Mouse (Mus musculus) heart, postnatal 14 days (tissue): ENCODE data around the gene Rita1. TPM values are rescaled to one million over a fixed set of nuclear protein-coding genes. Genes with fewer than 3 reads are reported as not detected.

Source experiments
- DNase-seq, 2 experiments: peaks; one replicate each; pipeline ENCODE4 v3.0.0; 2021 to 2022
- intact Hi-C: fragments of 180-260 bp; cut with DNase I; formaldehyde crosslinking; loops from one replicate; pipeline ENCODE4 v1.15.1; 2025
- total RNA-seq, 2 experiments: library from RNA; stranded (reverse); gene quantifications; 2 replicates each; pipeline ENCODE4 v1.2.3; 2021

Rita1 gene
- total RNA-seq, 2 experiments from 2014 or later, result 15.1 to 18.3 TPM

DNA sequence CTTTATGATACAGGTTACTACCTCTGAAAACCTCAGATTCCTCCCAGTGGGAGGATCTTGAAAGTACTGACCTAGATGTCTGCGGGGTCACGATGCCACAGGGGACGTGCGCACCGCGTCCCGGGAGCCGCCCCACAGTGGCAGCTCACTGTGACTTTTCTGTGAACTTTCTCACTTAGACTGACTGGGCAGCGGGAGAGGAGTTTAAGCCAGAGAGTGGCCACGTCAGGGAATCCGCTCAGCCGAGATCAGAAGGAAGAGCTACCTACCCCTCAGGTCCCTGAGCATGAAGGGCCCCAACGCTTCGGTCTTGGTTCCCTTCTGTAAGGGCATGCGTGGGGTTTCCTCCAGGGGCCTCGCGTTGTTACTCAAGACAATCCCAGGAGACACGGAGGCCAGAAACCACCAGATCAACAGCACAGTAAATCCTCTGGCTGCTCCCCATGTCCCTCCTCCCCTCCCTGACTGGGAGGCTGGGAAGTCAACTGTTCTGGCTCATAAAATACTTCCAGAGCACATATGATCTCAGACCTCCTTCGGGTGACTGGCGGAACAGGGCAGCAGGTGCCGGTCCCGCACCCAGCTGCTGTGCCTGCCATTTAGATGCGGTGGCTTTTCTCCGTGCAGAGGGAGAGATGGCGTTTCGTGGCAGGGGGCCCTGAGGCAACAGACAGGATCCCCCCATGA, 33.0 kb downstream of the Rita1 start:
- intact Hi-C loops, result no loop called here
- peak; percentile 59 to 66 for DNase-seq

DNA sequence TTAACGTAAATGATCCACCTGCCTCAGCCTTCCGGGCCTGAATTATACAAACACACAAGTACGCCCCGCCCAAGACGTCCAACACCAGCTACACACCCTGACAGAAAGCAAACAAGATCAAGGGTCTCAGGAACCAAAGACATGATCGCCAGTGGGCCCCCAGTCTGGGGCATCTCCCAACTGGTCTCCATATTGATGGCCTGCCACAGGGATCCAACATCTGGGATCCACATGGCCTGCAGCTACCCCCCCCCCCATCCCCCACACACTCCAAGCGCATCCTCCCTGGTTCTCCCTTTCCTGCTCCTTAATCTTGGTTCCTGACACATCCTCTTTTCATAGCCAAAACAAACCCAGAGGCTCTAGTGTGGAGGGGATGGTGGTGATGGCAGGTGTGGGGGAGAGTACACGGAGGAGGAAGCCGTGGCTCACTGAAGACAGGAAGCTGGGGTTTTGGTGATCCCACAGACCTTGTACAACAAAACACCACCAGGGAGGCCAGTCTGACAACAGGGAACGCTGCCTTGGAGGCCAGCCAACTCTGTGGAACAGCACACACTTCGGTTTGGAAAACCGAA, 33.8 kb downstream of the Rita1 start:
- intact Hi-C loops, result no loop called here
- peak; percentile 75 to 80 for DNase-seq

DNA sequence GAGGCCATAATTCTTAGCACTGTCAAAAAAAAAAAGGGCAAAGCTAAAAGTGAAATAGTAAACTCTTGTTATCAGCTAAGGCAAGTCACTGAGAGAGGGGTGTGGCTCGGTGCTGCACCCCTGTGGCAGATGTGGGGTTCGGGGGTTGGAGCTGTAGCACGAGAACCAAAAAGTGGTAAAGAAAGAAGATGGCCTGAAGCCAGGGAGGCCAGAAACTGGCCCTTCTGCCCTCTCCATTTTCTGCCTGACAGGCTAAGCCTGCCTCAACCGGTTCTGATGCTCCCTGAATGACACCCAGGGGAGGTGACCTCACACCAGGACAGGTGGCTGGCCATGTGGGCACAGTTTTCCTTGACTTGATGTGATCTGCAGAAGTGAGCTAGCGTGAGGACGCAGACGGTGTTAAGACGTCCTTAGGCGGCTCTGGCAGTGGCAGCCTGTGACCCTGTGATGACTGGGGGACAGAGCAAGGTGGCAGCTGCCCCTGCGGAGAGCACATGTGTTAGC, 34.4 kb downstream of the Rita1 start:
- DNase-seq, result no peak
- intact Hi-C loops, result no loop called here

DNA sequence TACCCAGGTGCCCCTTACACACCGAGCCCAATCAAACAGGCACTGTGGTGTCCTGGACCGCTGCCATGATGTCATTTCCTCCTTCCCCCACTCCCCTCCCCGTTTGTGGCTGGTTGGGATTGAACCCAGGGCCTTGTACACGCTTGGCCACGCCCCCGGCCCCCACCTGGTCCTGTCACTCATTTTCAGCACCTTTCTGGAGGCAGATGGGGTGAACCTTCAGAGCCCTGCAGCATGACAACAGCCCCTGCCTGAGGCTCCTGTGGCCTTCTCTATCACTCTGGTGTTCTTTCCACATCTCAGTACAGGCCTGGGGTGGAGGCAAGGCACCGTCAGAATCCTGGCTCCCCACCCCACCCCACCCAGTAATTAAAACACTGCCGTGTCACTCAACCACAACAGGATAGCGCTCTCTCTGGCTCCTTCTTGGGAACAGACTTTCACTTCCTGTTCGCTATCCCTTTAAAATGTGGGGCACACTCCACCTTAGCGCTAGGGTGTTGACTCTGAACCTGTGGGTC, 35.5 kb downstream of the Rita1 start:
- intact Hi-C loops, result no loop called here
- no peak for DNase-seq

DNA sequence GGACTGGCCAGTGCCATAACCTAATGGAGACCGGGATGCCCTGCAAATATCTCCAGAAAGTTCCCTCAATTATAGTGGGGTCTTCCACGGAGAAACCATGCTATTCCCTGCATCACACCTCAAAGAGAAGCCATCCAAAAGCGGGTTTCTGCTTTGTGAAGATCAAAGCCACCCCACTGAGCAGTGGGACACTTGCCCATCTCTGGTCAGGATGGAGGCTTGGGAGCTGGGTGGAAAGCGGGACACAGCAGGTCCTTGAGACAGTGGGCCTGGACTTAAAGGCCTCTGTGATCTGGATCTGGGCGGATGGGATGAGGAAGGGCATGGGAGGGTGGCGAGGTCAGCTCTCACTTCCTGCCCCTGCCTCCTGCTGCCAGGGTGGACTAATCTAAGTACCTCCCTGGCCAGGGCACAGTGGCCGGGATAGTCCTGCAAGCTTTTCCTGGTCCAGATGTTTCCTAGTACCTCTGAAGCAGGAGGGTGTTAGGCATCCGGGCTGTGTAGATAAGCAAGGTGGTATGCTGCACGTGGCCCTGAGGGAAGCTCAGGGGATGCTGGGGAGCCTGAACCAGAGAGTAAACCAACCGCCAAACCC, 37.8 kb downstream of the Rita1 start:
- intact Hi-C loops, result no loop called here
- DNase-seq, result no peak

DNA sequence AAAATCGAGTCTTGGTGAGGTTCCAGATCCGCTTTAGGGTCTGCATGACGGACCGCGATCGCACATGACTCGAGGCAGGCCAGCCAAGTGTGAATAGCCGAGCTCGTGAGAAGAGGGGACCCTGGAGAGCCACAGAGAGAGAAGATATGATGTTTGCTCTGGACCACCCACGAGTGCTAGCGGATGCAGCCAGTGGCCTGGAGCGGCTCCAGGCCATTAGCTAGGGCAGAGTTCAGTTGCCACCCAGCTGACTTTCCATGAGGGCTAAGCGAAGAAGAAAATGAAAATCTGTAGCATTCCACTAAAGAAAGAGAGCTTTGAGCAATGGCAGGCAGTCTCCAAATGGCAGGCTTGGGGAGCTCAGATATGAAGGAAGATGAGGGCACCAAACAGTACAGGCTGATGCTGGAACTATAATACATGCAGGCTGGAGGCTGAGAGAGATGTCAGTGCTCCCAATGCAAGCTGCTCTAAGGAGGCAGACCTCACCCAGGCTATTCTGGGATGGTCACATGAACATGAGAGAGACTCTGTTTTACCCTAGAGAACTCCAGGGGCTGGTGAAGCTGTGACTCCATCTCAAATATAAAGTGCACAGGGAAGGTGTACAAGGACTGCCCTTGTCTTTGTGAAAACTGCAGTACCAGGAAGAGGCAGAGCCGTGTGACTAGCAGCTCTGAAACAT, 41.2 kb downstream of the Rita1 start:
- intact Hi-C loops, result loop anchor here (2.0 kb wide), 1 partner anchor 16 kb away; no protein-coding TSS in a partner anchor
- DNase-seq, result no peak

DNA sequence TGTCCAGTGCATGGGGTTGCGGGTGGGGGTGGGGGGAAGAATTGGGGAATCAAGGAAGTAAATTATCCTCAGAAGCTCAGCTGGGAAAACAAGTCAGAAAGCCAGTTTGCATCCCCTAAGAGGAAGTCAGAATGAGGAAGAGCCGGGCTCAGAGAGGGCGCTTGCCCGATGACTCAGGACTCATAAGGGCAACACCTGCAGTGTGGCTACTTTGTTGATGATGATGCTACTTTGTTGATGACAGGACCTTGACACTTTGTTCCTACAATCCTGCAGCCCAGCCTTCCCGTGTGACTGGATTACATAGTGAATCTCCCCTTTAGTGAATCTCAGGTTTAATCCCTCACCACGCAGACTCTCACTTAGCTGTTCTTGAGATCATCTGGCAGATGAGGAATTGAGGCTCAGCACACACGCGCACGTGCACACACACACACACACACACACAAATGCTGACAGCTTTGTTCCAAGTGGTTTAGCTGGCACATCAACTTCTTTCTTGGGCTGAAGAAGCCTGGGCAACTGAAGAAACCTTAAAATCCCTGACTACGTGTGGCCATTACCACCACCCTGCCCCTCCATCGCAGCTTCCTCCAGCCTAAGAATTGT, 42.0 kb downstream of the Rita1 start:
- intact Hi-C loops, result loop anchor here (2.0 kb wide), 1 partner anchor 16 kb away; no protein-coding TSS in a partner anchor
- no peak for DNase-seq

DNA sequence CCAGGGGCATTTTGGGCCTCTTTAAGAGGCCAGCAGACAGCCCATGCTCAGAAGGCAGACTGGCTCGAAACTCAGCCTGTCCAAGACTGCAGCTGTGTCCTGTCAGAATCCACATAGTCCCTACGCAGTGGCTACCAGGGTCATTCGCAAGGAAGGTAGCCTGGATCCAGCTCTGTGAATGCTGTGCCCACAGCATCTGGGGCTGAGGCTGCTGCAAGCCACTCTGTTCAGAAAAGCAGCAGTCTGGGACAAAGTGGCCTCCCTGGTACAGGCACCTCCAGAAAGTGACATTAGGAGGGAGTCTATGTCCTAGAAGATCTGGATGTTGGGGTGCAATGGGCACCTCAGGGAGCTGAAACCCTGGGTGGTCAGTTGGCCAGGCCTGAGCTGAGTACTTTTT, 42.6 kb downstream of the Rita1 start:
- intact Hi-C loops, result loop anchor here (2.0 kb wide), 1 partner anchor 17 kb away; no protein-coding TSS in a partner anchor
- no peak for DNase-seq

DNA sequence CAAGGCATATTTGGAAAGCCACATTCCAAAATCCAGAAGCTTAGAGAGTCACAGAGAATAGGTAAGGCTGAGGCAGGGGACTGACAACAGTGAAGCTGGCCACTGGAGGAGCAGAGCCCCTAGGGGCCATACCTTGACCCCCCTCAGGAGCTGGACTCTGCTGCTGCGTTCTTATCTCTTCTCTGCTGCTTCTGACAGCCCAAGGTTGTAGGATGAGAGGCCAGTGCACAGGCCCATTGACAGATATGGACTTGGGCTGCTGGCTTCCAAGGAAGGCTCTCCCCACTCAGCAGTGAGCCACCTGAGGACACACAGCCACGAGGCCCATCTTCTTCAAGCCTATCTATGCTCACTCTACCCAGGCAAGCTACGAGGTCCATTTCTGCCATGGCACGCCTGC, 43.4 kb downstream of the Rita1 start:
- intact Hi-C loops, result no loop called here
- no peak for DNase-seq

DNA sequence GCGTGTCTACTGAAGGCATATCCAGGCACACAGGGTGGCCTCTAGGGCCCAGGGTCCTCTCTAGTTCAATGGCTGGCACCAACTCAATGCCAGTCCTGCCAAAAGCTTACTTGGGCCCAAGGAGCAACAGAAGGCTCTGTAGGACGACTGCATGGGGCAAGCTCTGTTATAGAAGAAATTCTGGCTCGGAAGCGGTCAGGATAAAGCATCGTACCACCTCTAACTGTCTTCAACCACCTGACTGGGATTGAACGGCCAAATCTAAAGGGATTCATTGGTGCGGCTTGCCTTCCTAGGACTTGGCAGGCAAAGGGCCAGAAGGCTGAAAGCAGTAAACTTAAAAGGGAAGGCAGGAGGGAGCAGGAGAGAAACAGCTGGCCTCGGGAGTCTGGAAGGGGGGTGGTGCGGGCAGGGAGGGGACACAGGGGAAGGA, 44.0 kb downstream of the Rita1 start:
- intact Hi-C loops, result no loop called here
- no peak for DNase-seq

DNA sequence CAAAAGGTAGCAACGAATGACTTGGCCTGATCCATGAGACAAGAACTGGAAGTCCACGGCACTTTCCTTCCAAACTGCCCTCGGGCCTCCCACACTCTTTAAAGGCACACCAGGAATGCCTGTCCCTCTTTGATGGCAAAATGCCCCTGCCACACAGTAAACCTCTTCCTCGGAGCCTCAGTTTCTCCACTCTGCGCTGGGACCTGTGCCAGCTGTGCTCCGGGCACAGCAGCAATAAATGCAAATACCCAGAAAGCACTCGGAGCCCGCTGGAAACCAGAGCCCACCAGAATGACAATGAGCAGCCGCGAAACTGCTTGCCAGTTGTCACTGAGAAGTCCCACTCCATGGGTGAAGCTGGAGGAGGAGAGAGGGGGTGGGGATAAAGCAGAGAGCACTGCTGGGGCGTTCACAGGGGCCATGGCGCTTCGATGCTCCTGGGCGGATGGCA, 44.6 kb downstream of the Rita1 start:
- intact Hi-C loops, result no loop called here
- no peak for DNase-seq

DNA sequence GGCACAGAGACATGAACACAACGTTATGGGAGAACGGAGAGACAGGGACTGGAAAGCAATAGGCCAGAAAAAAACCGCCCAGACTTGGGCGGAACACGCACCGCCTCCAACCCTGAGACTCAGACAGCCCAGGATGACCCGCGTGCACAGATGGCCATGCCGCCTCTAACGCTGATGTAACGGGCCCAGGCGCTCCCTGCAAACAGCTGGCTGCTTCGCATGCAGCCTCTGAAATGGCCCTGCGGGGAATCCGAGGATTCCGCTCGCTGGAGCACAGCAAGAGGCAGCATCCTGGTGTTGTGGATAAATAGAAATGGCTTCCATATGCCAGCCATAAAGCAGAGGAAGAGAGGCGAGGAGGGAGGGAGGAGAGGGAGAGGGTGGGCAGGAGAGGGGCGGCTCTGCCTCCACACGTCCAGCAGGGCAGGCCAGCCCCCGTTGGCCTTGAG, 45.1 kb downstream of the Rita1 start:
- peak; percentile 71 to 72 for DNase-seq
- intact Hi-C loops, result no loop called here

DNA sequence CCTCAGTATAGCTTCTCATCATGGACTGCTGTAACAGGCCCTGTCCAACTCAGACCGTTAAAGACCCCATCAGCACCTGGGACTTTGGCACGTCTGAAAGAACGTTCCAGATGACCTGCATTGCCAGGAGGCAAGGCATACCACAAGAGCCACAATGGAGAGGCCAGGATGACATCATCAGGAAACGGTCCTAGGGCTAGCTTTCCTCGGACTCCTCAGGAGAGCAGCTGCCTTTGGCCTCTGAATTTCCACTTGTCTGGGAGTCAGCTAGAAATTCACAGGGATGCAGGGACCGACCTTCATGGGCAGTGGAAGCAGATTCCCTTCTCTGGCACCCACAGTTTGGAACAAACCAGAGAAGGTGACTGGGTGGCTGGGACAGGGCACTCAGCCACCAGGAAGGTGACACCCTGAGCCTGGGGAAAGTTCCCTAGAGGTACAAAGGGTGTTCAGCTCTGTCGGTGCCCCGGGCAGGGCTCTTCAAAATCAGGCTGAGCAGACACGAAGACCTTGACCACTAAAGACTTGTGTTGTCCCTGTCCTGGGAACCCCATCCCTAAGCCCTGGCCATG, 45.6 kb downstream of the Rita1 start:
- no peak for DNase-seq
- intact Hi-C loops, result no loop called here

DNA sequence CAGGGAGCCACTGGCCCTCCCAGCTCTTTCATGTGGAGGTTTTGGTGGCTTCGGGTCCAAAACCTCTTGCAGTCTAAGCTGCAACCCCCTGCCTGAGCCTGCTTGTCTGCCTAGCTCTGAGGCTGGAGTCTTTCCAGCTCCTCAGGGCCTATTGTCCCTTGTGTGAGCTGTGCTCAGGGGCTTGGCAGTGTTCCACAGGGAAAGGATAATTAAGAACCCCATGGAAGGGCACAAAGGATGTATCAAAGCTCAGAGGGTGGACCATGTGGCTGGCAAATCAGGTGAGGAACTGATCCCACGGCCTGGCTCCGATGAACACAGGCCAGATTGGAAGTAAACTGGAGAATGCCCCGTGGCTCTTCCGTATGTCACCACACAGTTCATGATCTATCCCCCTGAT, 46.3 kb downstream of the Rita1 start:
- intact Hi-C loops, result no loop called here
- DNase-seq, result peak in 1 of 2 experiments; percentile 55

DNA sequence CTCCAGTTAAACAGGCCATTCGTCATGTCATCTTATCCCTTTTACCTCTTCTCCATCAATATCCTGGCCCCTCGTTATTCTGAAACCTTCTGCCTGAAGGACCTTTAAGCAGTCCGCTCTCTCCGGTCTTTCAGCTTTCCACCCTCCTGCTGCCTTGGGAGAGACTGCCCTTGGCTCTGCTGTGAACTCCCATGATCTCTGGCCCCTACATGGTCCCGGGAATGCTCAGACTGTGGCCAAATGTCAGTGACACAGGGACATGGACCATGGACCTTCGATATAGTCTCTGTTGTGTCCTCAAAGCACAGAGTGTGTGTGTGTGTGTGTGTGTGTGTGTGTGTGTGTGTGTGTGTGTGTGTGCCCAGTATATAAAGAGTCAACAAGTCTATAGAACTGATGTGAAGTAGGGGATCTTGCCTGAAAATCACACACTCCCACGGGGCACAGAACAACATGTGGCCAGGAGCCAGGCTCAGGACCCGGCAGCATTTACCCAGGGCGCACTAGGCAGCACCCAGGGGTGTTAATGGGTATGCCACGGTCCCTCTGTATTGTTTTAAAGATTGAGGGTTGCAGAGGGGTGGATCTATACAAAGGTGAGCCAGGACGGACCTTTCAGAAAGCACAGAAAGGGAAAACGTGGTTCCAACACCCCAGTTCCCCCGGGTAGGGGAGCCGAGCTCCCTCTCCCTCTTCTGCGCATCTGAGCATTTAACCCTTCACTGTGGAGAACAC, 47.1 kb downstream of the Rita1 start:
- DNase-seq, result no peak
- intact Hi-C loops, result no loop called here

DNA sequence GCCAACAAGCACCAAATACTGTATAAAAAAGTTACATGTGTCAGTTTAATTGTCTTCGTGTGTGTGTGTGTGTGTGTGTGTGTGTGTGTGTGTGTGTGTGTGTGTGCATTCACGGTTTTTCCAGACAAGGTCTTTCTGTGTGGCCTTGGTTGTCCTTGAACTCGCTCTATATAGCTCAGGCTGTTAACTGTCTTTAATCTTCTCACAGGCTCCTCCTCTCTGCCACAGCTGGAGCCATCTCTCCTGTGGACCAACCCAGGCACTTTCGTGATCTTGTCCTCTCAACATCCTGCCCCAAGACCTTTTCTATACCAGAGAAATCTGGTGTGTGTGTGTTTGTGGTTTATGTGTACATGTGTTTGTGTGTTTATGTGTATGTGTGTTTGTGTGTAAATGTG, 48.5 kb downstream of the Rita1 start:
- intact Hi-C loops, result no loop called here
- no peak for DNase-seq

DNA sequence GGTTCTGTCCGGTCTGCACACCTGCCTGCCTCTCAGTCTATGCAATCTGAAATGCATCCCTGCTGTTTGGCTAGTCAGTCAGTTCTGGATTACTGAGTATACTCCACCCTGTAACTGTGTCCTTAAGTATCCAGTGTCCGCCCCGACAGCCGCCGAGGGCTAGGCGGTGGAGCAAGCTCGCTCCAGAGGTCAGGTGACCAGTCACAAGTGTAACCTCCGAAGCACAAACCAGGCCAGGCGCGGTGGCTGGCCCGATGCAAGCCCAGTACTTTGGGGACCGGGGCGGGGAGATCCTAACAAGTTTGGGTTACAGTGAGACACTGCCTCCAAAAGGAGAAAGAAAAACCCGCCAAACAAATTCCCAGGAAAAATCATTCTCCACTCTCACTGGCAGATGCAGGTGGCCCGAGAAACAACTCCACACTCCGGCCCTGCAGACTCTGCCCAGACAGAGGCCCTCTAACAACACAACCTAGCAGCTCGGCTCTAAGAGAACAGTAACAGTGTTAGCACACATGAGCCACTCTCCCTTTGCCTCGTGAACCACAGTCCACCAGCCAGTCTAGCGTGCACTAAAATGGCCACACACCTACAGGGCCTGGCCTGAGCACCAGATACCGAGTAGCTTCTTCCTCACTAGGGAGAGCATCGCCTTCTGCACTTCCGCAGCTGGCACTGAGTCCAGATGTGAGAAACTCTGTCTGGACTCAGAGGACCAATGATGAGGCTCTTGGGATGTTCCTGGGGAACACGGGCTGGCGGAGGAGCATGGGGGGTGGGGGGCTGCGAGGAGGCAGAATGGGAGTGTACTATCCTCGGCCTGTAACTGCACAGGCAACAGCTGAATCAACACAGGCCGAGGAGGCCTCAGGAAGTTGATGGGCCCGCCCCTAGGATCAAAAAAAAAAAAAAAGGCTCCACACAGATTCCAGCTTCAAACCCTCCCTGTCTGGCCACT, 49.2 kb downstream of the Rita1 start:
- intact Hi-C loops, result no loop called here
- peak; percentile 73 to 74 for DNase-seq
